In the genomic region with DNA sequence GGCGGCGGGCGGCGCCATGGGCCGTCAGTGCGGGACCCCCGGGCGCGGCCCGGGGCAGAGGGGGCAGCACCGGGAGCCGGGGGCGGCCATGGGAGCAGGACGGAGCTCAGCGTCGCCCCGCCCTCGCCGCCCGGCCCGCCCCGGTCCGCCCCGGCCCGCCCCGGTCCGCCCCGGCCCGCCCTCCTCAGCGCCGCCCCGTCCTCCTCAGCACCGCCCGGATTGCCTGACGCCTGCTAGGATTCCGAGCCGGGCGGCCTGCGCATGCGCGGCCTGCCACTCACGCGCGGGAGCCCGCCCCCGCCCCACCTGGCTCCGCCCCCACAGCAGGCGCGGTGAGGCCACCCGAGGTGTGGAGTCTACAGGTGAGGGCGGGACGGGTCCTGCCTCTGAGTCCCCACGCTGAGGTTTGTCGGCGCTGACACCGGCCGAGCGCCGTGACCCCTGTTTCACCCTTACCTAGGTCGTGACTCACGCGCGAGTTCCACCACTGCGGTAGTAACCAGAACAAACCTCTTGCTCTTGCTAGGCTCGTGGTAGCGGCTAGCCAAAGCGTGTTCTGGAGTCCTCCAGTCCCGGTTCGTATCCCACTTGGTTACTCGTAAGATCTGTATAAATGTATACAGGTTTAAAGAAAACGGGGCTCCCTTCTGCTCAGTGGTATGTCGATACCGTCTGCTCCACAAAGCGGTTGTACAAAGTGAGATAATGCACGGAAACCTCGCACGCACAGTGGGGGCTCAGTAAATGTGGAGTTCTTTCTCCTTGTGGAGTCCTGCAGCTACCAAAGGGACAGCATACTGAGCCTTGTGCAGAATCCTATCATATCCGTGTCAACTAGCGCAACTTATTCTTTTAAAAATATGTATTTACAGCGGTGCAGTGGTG, we compare ENCODE assay signal across 8 mouse cellular contexts. TPM values are rescaled to one million over a fixed set of nuclear protein-coding genes. Genes with fewer than 3 reads are reported as not detected.
A peak's percentile ranks its signal among the peaks of the same experiment; 100 is the strongest.
DNase-seq lines count a peak whose midpoint lies in the region; ATAC-seq and TF ChIP-seq lines count a peak whose summit lies in the region.

A gene (minus strand): TSS at position 51 of the 885 bp plus-strand sequence.

- peak; percentile 98 for ATAC-seq in forebrain, embryonic 13.5 days
- peak; percentile 99 for ATAC-seq in liver, postnatal 0 days
- ATAC-seq in neural tube, embryonic 14.5 days (ENCODE audit: low read depth): peak; percentile 95

- H3K4me3 ChIP-seq in E14TG2a.4 (replicated peaks; ENCODE audit: low read length): peak within 1 kb of the TSS; percentile 89
- H3K4me3 ChIP-seq in forebrain, embryonic 13.5 days: peak within 1 kb of the TSS; percentile 80
- peak within 1 kb of the TSS; percentile 80 for H3K4me3 ChIP-seq in liver, postnatal 0 days (ENCODE audit: low read depth, low read length)
- H3K4me3 ChIP-seq in neural tube, embryonic 14.5 days (ENCODE audit: low read depth, low read length): peak within 1 kb of the TSS; percentile 74

- peak within 1 kb of the TSS; percentile 78 for H3K9ac ChIP-seq in forebrain, embryonic 13.5 days
- peak within 1 kb of the TSS; percentile 79 for H3K9ac ChIP-seq in liver, postnatal 0 days (replicated peaks)
- peak within 1 kb of the TSS; percentile 75 for H3K9ac ChIP-seq in neural tube, embryonic 14.5 days (replicated peaks; ENCODE audit: low read depth, low read length)

- no peaks in the 10 kb centered on the region for H3K9me3 ChIP-seq in E14TG2a.4 (ENCODE audit: low read length)
- H3K9me3 ChIP-seq in forebrain, embryonic 13.5 days (replicated peaks): no peaks in the 10 kb centered on the region
- no peaks in the 10 kb centered on the region for H3K9me3 ChIP-seq in liver, postnatal 0 days (ENCODE audit: low read length)
- no peaks in the 10 kb centered on the region for H3K9me3 ChIP-seq in neural tube, embryonic 14.5 days (ENCODE audit: control insufficient read depth, low read length)

- no peak for TF ChIP-seq EP300 in liver, postnatal 0 days (IDR thresholded peaks at IDR 0.05; ENCODE audit: low read depth)

- H3K4me1 ChIP-seq in E14TG2a.4 (replicated peaks; ENCODE audit: low read depth, low read length): peaks cover 44% of the 10 kb centered on the region
- peaks cover 21% of the 10 kb centered on the region for H3K4me1 ChIP-seq in forebrain, embryonic 13.5 days
- peaks cover 5% of the 10 kb centered on the region for H3K4me1 ChIP-seq in liver, postnatal 0 days (ENCODE audit: insufficient read depth)
- H3K4me1 ChIP-seq in neural tube, embryonic 14.5 days (ENCODE audit: control insufficient read depth, insufficient read depth, low read length): peaks cover 13% of the 10 kb centered on the region

- intact Hi-C loops in heart, postnatal 10 days (cut with DNase I): loop anchor here (2.0 kb wide), 1 partner anchor 17 kb away; no protein-coding TSS in a partner anchor

- WGBS in forebrain, embryonic 13.5 days: 3% methylated on average over 36 of the region's 80 CpGs
- WGBS in large intestine, adult 2 months: 3% methylated on average over 78 of the region's 80 CpGs
- 3% methylated on average over 47 of the region's 80 CpGs for WGBS in liver, postnatal 0 days (ENCODE audit: insufficient replicate concordance)
- WGBS in neural tube, embryonic 14.5 days: 3% methylated on average over 55 of the region's 80 CpGs

- no peak within 1 kb of the TSS for H3K27ac ChIP-seq in forebrain, embryonic 13.5 days
- peak within 1 kb of the TSS; percentile 74 for H3K27ac ChIP-seq in liver, postnatal 0 days (ENCODE audit: low read depth)
- H3K27ac ChIP-seq in neural tube, embryonic 14.5 days (ENCODE audit: low read depth, low read length): peak within 1 kb of the TSS; percentile 52; the same call in 1 of the 2 replicates

- H3K4me2 ChIP-seq in forebrain, embryonic 13.5 days: peak within 1 kb of the TSS; percentile 71
- H3K4me2 ChIP-seq in liver, postnatal 0 days (ENCODE audit: low read depth, low read length): peak within 1 kb of the TSS; percentile 77
- peak within 1 kb of the TSS; percentile 73 for H3K4me2 ChIP-seq in neural tube, embryonic 14.5 days (ENCODE audit: low read depth, low read length)

- DNase-seq in c-Kit-positive CD71-positive TER-119-positive erythroid progenitor cells, embryonic 14.5 days (ENCODE audit: low spot score): peak; percentile 85
- DNase-seq in heart, postnatal 10 days: peak; percentile 94
- peak; percentile 76 for DNase-seq in large intestine, adult 2 months (ENCODE audit: low read depth, low spot score)
- DNase-seq in liver, postnatal 0 days: peak; percentile 96
- peak; percentile 97 for DNase-seq in testis, postnatal 10 days (ENCODE audit: low spot score)

- peaks cover 16% of the 10 kb centered on the region for H3K27me3 ChIP-seq in E14TG2a.4 (ENCODE audit: insufficient read depth, low read length)
- peaks cover 18% of the 10 kb centered on the region for H3K27me3 ChIP-seq in forebrain, embryonic 13.5 days
- peaks cover 8% of the 10 kb centered on the region; the same call in 1 of the 2 replicates for H3K27me3 ChIP-seq in liver, postnatal 0 days (ENCODE audit: insufficient read depth, low read length)
- no peaks in the 10 kb centered on the region for H3K27me3 ChIP-seq in neural tube, embryonic 14.5 days (ENCODE audit: control insufficient read depth, insufficient read depth, low read length)

- no peak for TF ChIP-seq CTCF in E14TG2a.4 (conservative IDR thresholded peaks at IDR 0.05; ENCODE audit: low read length)
- no peak for TF ChIP-seq CTCF in liver, postnatal 0 days (IDR thresholded peaks at IDR 0.05; ENCODE audit: low read depth)

- no peaks in the 10 kb centered on the region for H3K36me3 ChIP-seq in E14TG2a.4 (ENCODE audit: insufficient read depth, low read length)
- H3K36me3 ChIP-seq in forebrain, embryonic 13.5 days (ENCODE audit: poor library complexity, severe bottlenecking): no peaks in the 10 kb centered on the region
- no peaks in the 10 kb centered on the region for H3K36me3 ChIP-seq in liver, postnatal 0 days (replicated peaks; ENCODE audit: insufficient read depth, low read length)
- no peaks in the 10 kb centered on the region for H3K36me3 ChIP-seq in neural tube, embryonic 14.5 days (ENCODE audit: control insufficient read depth, insufficient read depth, low read length)

RNA-seq across cellular contexts. Expression of the gene that starts here (rescaled TPM):
- 6.6 and 7.2 TPM in 2 replicates for polyA plus RNA-seq in forebrain, embryonic 13.5 days (2015; fragmentation: Nextera tagmentation; extraction: Ambion mirVana)
- 10 to 100 TPM; 73.4 to 80.7 TPM for total RNA-seq in heart, postnatal 10 days (2021)
- polyA plus RNA-seq in large intestine, adult 2 months (2012; rRNA removed): 9.3 and 9.4 TPM in 2 replicates
- polyA plus RNA-seq in liver, postnatal 0 days (2015; fragmentation: Nextera tagmentation; extraction: Ambion mirVana): 1.8 and 2.2 TPM in 2 replicates
- 3.7 and 6.5 TPM in 2 replicates for polyA plus RNA-seq in neural tube, embryonic 14.5 days (2014; fragmentation: Nextera tagmentation; extraction: Ambion mirVana)
